Mouse (Mus musculus) heart, adult 2 months (tissue): ENCODE results near the gene Sox8.

Source experiments
- CTCF ChIP-seq: fragments of 200-600 bp; IDR thresholded peaks from 2 replicates; pipeline ENCODE4 v1.8.1; 2022; ENCODE audit warnings: antibody characterized with exemption, mild to moderate bottlenecking, moderate library complexity
- EP300 ChIP-seq: fragments of 200-500 bp; IDR thresholded peaks from 2 replicates; pipeline ENCODE4 v1.6.1; 2011; ENCODE audit warnings: low read depth, low read length, control low read depth; ENCODE audit not compliant: insufficient read depth
- POLR2A ChIP-seq: fragments of 200-500 bp; IDR thresholded peaks from 2 replicates; pipeline ENCODE4 v1.6.1; 2011; ENCODE audit warnings: mild to moderate bottlenecking, low read depth, low read length, control low read depth; ENCODE audit not compliant: insufficient read depth

DNA sequence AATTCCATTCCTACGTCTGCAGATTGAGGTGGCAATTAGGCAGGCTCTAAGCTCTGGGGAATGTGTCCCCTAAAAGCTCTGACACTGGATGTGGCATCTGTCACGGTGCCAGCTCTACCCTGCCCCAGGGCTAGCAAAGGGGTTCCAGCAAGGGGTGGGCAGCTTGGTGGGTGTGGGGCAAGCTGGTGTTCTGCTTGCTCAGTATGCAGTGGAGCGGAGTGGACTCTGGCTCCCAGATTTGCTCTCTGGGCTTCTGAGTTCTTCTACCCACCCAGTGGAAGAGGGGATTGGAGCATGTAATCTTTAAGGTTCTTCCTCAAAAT lies 39.0 kb upstream of the Sox8 start:
- TF ChIP-seq CTCF (no peak), EP300 (no peak), POLR2A (no peak)
